Mouse (Mus musculus) heart, postnatal 25 days (tissue): Measurements from ENCODE around the gene Chd3. TPM values are rescaled to one million over a fixed set of nuclear protein-coding genes. Genes with fewer than 3 reads are reported as not detected.

Source experiments
- DNase-seq: peaks from one replicate; pipeline ENCODE4 v3.0.0; 2022; ENCODE audit warnings: low spot score
- intact Hi-C: fragments of 180-260 bp; cut with DNase I; formaldehyde crosslinking; loops from one replicate; pipeline ENCODE4 v1.15.1; 2025
- total RNA-seq, 2 experiments: library from RNA; stranded (reverse); gene quantifications; 2 replicates each; pipeline ENCODE4 v1.2.3; 2021

Gene Chd3
- total RNA-seq, 2 experiments from 2014 or later, result 26.4 to 27.9 TPM

DNA sequence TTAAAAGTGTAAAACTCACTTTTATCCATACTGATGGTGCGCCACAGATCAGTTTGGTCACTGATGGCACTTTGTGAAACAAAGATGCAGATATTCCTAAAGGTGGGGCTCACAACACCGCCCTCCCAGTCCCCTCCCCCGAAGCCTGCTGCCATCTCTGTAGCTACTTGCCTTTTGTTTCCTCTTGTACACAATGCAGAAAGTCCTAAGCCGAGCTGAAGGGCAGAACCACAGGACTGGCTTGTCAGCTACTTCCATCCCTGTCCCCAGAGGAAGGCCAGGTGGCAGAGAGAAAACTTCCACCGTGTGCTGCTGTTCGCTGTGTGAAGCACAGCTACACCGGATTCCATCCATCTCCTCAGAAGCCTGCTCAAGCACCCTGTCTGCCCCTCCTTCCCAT lies 71.0 kb downstream of the Chd3 start:
- DNase-seq, result no peak
- intact Hi-C loops, result no loop called here

DNA sequence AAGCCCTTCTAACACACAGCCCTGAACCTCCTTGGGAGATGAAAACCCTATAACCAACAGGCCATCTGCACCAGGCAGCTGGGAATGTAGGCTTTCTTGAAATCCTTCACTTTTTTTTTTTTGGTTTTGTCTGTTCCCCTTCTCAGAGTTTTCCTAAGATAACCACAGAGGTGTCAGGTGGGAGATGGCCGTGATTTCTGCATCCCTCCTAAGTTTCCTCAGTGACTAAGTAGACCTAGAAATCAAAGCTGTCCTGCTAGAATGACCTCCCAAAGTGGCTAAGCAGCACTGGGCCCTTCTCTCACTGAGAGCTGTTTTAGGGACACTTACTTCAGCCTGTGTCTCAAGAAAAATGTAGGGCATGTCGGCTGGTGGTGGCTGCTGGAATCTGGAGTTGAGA lies 71.4 kb downstream of the Chd3 start:
- no peak for DNase-seq
- intact Hi-C loops, result no loop called here

DNA sequence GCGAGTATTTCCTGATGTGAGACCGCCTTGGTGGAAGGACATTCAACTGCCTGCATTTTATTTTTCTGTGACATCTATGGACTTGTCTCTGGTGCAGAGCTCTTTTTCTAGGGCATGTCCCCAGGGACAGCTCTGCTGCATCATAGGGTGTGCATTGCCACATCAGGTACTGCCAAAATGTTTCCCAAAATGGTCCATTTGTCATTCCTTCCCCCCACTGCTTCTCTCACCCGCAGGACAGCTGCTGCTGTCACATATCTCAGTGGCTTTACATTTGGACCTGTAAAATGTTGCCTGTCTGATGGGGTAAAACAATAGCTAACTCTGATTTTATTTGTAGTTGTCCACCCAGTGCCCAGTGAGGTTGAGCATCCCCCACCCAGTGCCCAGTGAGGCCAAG lies 73.9 kb downstream of the Chd3 start:
- intact Hi-C loops, result no loop called here
- DNase-seq, result no peak

Other genes with a start within 250 kb of the Chd3 start
- gene Hes7, start 249.0 kb downstream of the Chd3 start, total RNA-seq, result under 1 TPM in 1 of 2 experiments, not detected in 1; 0.14 TPM
- under 1 TPM in 1 of 2 experiments, not detected in 1; 0.21 TPM for gene 9130213A22Rik, start 246.8 kb downstream of the Chd3 start, total RNA-seq
- gene Aloxe3, start 243.5 kb downstream of the Chd3 start, total RNA-seq, result not detected
- not detected for gene Alox12b, start 212.4 kb downstream of the Chd3 start, total RNA-seq
- 1 to 10 TPM; 1.6 to 1.8 TPM for gene Alox8, start 171.6 kb downstream of the Chd3 start, total RNA-seq
- gene Gucy2e, start 132.4 kb downstream of the Chd3 start, total RNA-seq, result 1 to 10 TPM; 1.4 to 1.5 TPM
- 1 to 10 TPM; 2.6 to 5.3 TPM for gene Cntrob, start 45.6 kb downstream of the Chd3 start, total RNA-seq
- gene Trappc1, start 45.4 kb downstream of the Chd3 start, total RNA-seq, result 10 to 100 TPM; 48.0 to 53.0 TPM
- under 1 TPM; 0.22 to 0.29 TPM for gene Kcnab3, start 43.1 kb downstream of the Chd3 start, total RNA-seq
- under 1 TPM; 0.16 to 0.17 TPM for gene Rnf227, start 28.9 kb downstream of the Chd3 start, total RNA-seq
- gene Naa38, start 26.1 kb upstream of the Chd3 start, total RNA-seq, result 10 to 100 TPM; 97.5 to 99.2 TPM
- 10 to 100 TPM; 26.1 to 29.3 TPM for gene Cyb5d1, start 26.2 kb upstream of the Chd3 start, total RNA-seq
- 10 to 100 TPM; 22.5 to 23.7 TPM for gene Tmem88, start 28.8 kb upstream of the Chd3 start, total RNA-seq
- gene Kdm6b, start 44.3 kb upstream of the Chd3 start, total RNA-seq, result 10 to 100 TPM; 25.6 to 30.3 TPM
- gene Dnah2, start 179.7 kb upstream of the Chd3 start, total RNA-seq, result under 1 TPM; 0.17 to 0.39 TPM
- gene Efnb3, start 190.8 kb upstream of the Chd3 start, total RNA-seq, result 10 to 100 TPM; 64.1 to 71.6 TPM
- gene Wrap53, start 210.8 kb upstream of the Chd3 start, total RNA-seq, result 1 to 10 TPM; 4.6 to 6.1 TPM
- gene Trp53, start 211.0 kb upstream of the Chd3 start, total RNA-seq, result 10 to 100 TPM; 16.9 to 17.9 TPM
- gene Atp1b2, start 236.5 kb upstream of the Chd3 start, total RNA-seq, result 10 to 100 TPM; 18.0 to 25.8 TPM
- not detected for gene Shbg, start 248.5 kb upstream of the Chd3 start, total RNA-seq